Mouse (Mus musculus): ENCODE measurements around the gene Nbdy.
A peak's percentile ranks its signal among the peaks of the same experiment; 100 is the strongest.

Gene Nbdy

DNA sequence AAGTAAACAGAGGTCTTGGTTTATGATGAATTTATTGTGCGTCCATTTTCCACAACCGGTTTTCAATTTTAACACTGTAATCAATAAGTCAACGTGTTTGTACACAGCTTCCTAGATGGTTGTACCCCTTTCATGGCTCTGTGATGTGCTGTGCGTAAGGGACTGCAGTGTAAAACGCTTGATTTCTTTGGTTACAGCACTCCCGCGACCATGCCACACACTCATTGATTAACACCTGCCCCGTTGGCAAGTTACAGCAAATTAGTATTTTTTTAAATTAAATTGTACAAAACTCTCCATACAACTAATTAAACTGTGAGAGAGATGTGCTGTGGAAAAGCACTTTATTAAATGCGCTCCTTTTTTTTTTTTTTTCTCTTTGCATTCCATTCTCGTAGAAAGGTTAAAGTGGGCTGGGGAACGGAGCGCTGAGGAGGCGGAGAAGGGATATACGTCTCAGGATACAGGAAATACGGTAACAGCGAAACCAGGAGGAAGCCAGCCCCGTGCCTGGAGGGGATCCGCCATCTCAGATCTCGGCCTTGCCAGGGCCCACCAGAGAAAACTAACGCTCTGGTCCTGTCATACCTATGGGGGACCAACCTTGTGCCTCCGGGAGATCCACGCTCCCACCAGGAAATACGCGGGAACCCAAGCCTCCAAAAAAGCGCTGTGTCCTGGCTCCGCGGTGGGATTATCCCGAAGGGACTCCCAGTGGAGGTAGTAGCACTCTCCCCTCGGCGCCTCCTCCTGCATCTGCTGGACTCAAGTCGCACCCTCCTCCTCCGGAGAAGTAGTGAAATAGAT is at the start of gene Nbdy:
TSS of gene Nbdy (plus strand) at position 481 of the 807 bp plus-strand sequence.
- DNase-seq = peak; percentile 51

DNA sequence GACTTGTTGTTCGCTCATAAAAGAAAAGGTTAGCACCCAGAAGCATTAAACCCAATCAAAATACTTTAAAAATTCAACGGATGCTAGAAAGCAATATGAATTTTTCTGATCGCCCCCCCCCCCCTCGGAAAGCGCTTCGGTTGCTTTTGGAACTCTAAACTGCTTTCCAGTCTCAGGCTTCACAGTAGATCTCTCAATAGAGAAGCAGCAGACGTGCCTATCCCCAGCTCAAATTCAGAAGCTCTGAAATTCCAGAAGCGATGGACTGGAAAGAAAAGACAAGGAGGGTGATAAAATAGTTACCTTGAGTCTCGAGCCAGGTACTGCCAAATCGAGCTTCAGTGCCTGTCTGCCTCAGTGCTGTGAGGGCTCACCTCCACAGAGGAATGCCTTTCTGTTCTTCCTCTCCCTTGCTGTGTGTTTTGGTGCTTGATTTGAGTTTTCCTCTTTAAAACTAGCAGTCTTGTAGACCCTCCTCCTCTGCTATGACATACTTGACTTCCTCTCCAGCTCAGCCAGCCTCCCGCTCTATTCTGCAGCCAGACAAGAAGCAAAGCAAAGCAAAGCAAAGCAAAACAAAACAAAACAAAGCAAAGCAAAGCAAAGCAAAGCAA is 27.5 kb upstream of the Nbdy start, which contains the start of gene Kctd12b:
TSS of gene Kctd12b (minus strand) at position 610 of the 614 bp plus-strand sequence.
- DNase-seq = no peak

DNA sequence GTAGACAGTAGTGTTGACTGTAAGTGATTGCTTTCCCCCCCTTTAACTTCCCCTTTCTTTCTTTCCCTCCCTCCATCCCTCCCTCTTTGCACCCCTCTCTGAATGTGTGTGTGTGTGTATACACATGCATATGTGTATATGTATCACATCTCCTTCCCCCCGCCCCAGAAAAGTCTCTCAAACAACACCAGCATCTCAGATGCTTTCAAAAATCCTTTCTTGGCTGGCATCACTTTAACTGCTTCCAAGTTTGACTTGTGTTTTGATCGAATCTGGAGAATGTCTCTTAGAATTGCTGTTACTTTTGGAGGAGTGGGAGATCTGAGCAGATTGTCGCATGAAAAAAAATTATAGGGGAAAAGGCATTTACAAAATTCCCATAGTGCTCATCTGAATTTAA is 22.9 kb upstream of the Nbdy start:
- no peak for DNase-seq

DNA sequence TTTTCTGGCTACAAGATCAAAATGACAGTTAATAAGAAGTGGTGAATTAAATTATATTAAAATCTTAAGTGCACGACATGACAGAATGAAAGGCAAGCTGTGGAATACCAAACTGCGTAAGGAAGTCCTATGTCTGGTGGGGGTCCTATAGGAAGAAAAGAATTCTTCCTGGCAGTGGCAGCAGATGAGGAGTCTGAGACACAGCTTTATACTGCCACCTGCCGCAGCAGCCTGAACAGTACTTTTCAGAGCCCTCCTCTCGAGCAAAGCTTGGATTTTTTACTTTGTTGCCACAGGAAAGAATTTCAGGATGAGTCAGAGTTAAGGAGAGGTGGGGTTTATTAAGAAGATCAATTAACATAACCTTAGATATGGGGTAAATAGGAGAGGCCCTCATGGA is 15.7 kb upstream of the Nbdy start:
- peak; percentile 7 for DNase-seq

DNA sequence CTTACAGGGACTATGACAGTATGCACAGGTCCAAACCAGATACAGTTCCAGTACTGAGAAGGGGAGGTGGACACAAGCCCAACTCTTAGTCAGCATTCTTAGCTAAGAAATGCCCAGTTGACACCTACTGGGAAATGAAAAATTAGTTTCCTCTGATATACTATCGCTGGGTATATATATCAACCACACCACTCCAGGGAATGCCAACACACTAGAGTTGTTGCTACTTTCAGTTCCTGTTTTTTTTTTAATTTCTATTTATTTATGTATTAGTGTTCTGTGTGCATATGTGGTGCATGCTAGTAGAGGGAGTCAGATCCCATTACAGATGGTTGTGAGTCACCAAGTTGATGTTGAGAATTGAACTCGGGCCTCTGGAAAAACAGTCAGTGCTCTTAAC is 6.7 kb upstream of the Nbdy start:
- DNase-seq = no peak

DNA sequence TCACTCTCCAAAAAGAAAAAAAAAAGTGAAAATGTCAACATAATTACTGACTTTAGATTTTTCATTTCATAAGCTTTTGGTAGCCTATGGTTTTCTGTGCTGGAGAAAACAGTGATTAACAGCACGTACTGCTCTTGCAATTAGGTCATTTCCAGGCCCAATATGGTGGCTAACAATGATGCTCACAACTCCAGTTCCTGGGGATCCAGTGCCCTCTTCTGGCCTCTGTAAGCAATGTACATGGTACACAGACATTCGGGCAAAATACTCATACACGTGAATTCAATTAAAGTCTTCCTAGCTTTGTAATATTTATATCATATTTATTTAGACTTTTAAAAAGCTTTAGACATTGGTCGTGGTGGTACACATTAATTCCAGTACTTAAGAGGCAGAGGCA is 3.8 kb upstream of the Nbdy start:
- no peak for DNase-seq

DNA sequence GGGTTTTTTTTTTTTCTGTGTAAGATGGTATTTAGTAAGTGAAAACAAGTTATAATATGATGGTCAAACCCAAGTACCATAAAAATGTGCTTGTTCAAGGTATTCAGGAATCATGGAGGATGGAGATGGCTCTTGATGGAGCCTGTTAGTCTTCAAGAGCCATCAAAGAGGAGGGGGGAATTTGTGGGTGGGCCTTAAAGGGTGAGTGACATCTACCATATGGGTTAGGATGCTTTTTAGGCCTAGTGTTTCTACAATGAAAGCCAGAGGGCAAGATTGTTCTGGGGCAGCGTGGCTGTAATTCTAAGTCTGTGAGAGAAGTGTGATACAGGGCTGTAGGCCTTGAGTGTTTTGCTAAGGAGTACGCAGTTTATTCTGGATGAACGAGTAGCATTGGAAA is 1.0 kb downstream of the Nbdy start:
- DNase-seq = no peak

DNA sequence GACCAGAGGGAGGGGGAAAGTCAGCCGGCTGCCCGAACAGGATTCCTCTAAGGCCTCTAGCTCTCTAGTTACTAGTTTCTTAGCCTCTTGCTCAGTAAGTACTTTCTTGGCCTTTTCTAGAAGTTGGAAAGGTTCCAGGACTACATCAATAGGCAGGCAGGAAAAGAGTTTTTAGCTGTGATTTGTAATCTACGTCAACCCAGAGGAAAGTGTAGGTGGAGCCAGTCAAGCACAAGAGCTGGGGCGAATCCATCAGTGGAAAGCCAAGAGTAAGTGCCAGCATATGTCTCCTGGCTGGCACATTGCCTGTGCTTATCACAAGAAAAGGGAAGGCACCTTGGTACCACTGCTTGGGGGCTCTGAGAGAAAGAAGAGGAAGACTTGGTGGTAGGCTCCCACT is 12.3 kb downstream of the Nbdy start:
- DNase-seq = no peak

DNA sequence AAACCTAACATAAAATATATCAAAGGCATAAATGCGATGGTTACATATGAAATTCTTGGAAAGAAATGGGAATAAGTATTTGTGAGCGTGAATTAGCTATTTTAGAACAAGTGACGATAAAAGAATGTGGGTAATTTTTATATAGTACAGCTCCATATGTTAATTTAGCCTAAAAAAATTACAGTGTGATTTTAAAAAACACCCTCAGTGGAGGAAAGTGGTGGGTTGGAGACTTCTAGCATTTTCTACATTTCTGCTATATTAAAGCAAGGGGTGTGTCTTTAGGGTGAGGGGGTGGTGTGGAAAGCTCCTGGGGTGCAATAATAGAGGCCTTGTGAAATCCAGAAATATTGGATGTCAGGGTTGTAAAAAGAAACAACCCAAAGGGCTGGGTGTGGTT is 19.1 kb downstream of the Nbdy start:
- no peak for DNase-seq

DNA sequence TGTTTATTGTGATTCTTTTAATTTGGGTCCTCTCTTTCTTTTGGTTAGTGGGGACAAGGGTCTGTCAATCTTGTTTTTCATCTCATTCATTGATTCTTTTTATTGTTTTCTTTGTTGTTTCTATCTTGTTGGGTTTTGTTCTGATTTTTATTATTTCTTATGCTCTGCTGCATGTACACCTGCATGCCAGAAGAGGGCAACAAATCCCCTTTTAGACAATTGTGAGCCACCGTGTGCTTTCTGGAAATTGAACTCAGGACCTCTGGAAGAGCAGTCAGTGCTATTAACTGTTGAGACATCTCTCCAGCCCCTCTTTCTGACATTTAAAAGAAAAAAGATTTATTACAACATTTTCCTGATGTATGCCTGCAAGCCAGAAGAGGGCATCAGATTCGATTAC is 25.8 kb downstream of the Nbdy start:
- DNase-seq = no peak

Data from right cerebral cortex, postnatal 25 days (tissue).